Mouse (Mus musculus) liver, embryonic 14.5 days (tissue): ENCODE data around the gene Mpv17l2.

Source experiments
- CTCF ChIP-seq: IDR thresholded peaks from 2 replicates; pipeline ENCODE4 v1.5.1; 2016; ENCODE audit warnings: antibody characterized with exemption, low read depth, control low read depth
- EP300 ChIP-seq: IDR thresholded peaks from 2 replicates; pipeline ENCODE4 v1.6.1; 2016; ENCODE audit warnings: antibody characterized with exemption, low read depth

DNA sequence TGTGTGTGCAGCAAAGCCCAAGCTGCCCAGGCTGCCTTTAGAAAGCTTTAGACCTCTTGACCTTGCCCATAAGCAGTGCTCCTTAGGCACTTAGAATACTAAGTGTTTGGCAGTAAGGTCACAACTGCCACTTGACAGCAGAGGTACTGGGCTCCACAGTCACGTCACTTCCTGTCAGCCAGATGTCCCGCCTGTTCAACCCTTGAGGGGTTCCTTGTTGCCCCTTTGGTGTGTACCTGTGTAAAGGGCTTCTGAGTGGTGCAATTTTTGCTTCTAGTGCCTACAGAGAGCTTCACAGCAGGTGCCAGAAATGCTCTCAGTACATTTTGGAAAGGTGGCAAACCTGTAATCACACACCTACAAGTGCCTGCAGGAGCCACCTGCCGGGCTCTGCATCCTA is 22.5 kb downstream of the Mpv17l2 start:
- no peak for TF ChIP-seq CTCF
- no peak for TF ChIP-seq EP300
